Mouse (Mus musculus) Patski (cell line): ENCODE results near the gene U90926. TPM values are rescaled to one million over a fixed set of nuclear protein-coding genes. Genes with fewer than 3 reads are reported as not detected.

Experiments
- ATAC-seq: fragments of 100-300 bp; one replicate; pipeline ENCODE4 v1.8.0; 2021
- CTCF ChIA-PET: fragments of 350-600 bp; sonication (Branson Sonifier 250); formaldehyde crosslinking; loops from one replicate; lab custom pipeline; 2022; ENCODE audit warnings: inconsistent platforms; lab: Charles Lee
- POLR2A ChIA-PET: fragments of 350-600 bp; sonication (Branson Sonifier 250); formaldehyde crosslinking; loops from one replicate; lab custom pipeline; 2022; ENCODE audit warnings: antibody characterized with exemption, inconsistent platforms; lab: Charles Lee
- DNase-seq: peaks from one replicate; pipeline ENCODE4 v3.0.0-alpha.2; 2011; ENCODE audit warnings: low read depth, low spot score
- H3K27me3 ChIP-seq: fragments of 371-371 bp; one replicate; pipeline ENCODE4 v1.5.1; 2021
- CTCF ChIP-seq: fragments of 100-300 bp; IDR thresholded peaks from one replicate; pipeline ENCODE4 v1.5.1; 2021
- in situ Hi-C: fragments of 300-500 bp; cut with MboI; formaldehyde crosslinking; loops from 3 replicates; pipeline ENCODE4 v1.11.1; 2018; ENCODE audit warnings: low pct_unique_long_range_greater_than_20kb, mixed read lengths
- polyA plus RNA-seq: library from polyadenylated mRNA; unstranded; gene quantifications from one replicate; pipeline ENCODE4 v1.2.3, GENCODE M21; 2021

Gene U90926
- polyA plus RNA-seq, result 0.33 TPM

GRCm38 (mm10) chr5:92215308-92215707, at the start of gene U90926:
Gene U90926 (minus strand): TSS chr5:92215408.
- no peak for DNase-seq
- CTCF ChIA-PET, result interaction anchor here (0.8 kb wide), 1 partner anchor 9 kb away, joined by 3 read pairs; no protein-coding TSS in a partner anchor
- POLR2A ChIA-PET, result no interaction called here
- no peaks in the 10 kb centered on the region for H3K27me3 ChIP-seq
- ATAC-seq, result no peak
- in situ Hi-C loops, result no loop called here
- no peak for TF ChIP-seq CTCF

GRCm38 (mm10) chr5:92263761-92264359, 48.7 kb upstream of the U90926 start:
- ATAC-seq, result peak; percentile 66
- H3K27me3 ChIP-seq, result no peaks in the 10 kb centered on the region
- in situ Hi-C loops, result no loop called here
- peak; percentile 20 for DNase-seq
- ChIA-PET CTCF (no interaction called here), POLR2A (no interaction called here)
- no peak for TF ChIP-seq CTCF

GRCm38 (mm10) chr5:92262646-92263045, 47.4 kb upstream of the U90926 start:
- peak; percentile 35 for DNase-seq
- ATAC-seq, result peak; percentile 34
- no peak for TF ChIP-seq CTCF
- POLR2A ChIA-PET, result interaction anchor here (1.1 kb wide), 1 partner anchor 15 kb away, joined by 3 read pairs; the partner anchor contains the start of gene Naaa
- CTCF ChIA-PET, result interaction anchor here (1.0 kb wide), 1 partner anchor 10 kb away, joined by 3 read pairs; no protein-coding TSS in a partner anchor
- in situ Hi-C loops, result no loop called here
- H3K27me3 ChIP-seq, result no peaks in the 10 kb centered on the region

GRCm38 (mm10) chr5:92256218-92256617, 41.0 kb upstream of the U90926 start, which contains the start of gene Ppef2:
Gene Ppef2 (minus strand): TSS chr5:92256278.
- H3K27me3 ChIP-seq, result no peaks in the 10 kb centered on the region
- ChIA-PET POLR2A (no interaction called here), CTCF (no interaction called here)
- in situ Hi-C loops, result no loop called here
- DNase-seq (no peak), ATAC-seq (no peak)
- TF ChIP-seq CTCF, result no peak

- no peak for DNase-seq
- CTCF ChIA-PET, result no interaction called here
Measured at GRCm38 (mm10) chr5:92254476-92254875, 39.3 kb upstream of the U90926 start.

GRCm38 (mm10) chr5:92252797-92253343, 37.7 kb upstream of the U90926 start:
- no peak for TF ChIP-seq CTCF
- ATAC-seq (no peak), DNase-seq (no peak)
- ChIA-PET CTCF (interaction anchor here (0.9 kb wide), 1 partner anchor 9 kb away, joined by 3 read pairs; no protein-coding TSS in a partner anchor), POLR2A (no interaction called here)
- H3K27me3 ChIP-seq, result no peaks in the 10 kb centered on the region
- in situ Hi-C loops, result no loop called here

More at GRCm38 (mm10) chr5:92254476-92254875, 39.3 kb upstream of the U90926 start:
- in situ Hi-C loops, result no loop called here
- no peak for ATAC-seq
- POLR2A ChIA-PET, result no interaction called here
- no peaks in the 10 kb centered on the region for H3K27me3 ChIP-seq
- TF ChIP-seq CTCF, result no peak

- ChIA-PET POLR2A (interaction anchor here (0.8 kb wide), 1 partner anchor 18 kb away, joined by 3 read pairs; no protein-coding TSS in a partner anchor), CTCF (no interaction called here)
- DNase-seq (no peak), ATAC-seq (no peak)
- TF ChIP-seq CTCF, result no peak
- in situ Hi-C loops, result no loop called here
- no peaks in the 10 kb centered on the region for H3K27me3 ChIP-seq
Measured at GRCm38 (mm10) chr5:92252031-92252430, 36.8 kb upstream of the U90926 start.

GRCm38 (mm10) chr5:92248614-92249013, 33.4 kb upstream of the U90926 start:
- ATAC-seq (no peak), DNase-seq (no peak)
- no peaks in the 10 kb centered on the region for H3K27me3 ChIP-seq
- in situ Hi-C loops, result loop anchor here (25.0 kb wide), 1 partner anchor 736 kb away; the partner anchor contains the start of gene Parm1
- POLR2A ChIA-PET, result no interaction called here
- TF ChIP-seq CTCF, result no peak
- CTCF ChIA-PET, result interaction anchor here (1.3 to 2.4 kb wide), 2 partner anchors 8 to 128 kb away, joined by 3 to 10 read pairs; no protein-coding TSS in a partner anchor

- no peak for ATAC-seq
- POLR2A ChIA-PET, result no interaction called here
- no peak for DNase-seq
- no peak for TF ChIP-seq CTCF
- CTCF ChIA-PET, result no interaction called here
- in situ Hi-C loops, result loop anchor here (25.0 kb wide), 1 partner anchor 733 kb away; the partner anchor contains the start of gene Parm1
- no peaks in the 10 kb centered on the region for H3K27me3 ChIP-seq
Measured at GRCm38 (mm10) chr5:92245483-92245882, 30.3 kb upstream of the U90926 start.

- ChIA-PET CTCF (no interaction called here), POLR2A (no interaction called here)
- no peak for TF ChIP-seq CTCF
- in situ Hi-C loops, result loop anchor here (25.0 kb wide), 1 partner anchor 733 kb away; the partner anchor contains the start of gene Parm1
- DNase-seq (no peak), ATAC-seq (no peak)
- no peaks in the 10 kb centered on the region for H3K27me3 ChIP-seq
Measured at GRCm38 (mm10) chr5:92244900-92245299, 29.7 kb upstream of the U90926 start.

- no peak for DNase-seq
- ATAC-seq, result no peak
- in situ Hi-C loops, result loop anchor here (25.0 kb wide), 1 partner anchor 728 kb away; the partner anchor contains the start of gene Parm1
Measured at GRCm38 (mm10) chr5:92240769-92241168, 25.6 kb upstream of the U90926 start.

More at GRCm38 (mm10) chr5:92240769-92241168, 25.6 kb upstream of the U90926 start:
- POLR2A ChIA-PET, result no interaction called here
- H3K27me3 ChIP-seq, result no peaks in the 10 kb centered on the region
- CTCF ChIA-PET, result interaction anchor here (0.9 to 4.6 kb wide), 10 partner anchors 9 to 51 kb away, joined by 3 to 25 read pairs (median 6); no protein-coding TSS in a partner anchor
- TF ChIP-seq CTCF, result no peak
